Mouse (Mus musculus): ENCODE results near the gene Tcf7l1.

Tcf7l1 gene

DNA sequence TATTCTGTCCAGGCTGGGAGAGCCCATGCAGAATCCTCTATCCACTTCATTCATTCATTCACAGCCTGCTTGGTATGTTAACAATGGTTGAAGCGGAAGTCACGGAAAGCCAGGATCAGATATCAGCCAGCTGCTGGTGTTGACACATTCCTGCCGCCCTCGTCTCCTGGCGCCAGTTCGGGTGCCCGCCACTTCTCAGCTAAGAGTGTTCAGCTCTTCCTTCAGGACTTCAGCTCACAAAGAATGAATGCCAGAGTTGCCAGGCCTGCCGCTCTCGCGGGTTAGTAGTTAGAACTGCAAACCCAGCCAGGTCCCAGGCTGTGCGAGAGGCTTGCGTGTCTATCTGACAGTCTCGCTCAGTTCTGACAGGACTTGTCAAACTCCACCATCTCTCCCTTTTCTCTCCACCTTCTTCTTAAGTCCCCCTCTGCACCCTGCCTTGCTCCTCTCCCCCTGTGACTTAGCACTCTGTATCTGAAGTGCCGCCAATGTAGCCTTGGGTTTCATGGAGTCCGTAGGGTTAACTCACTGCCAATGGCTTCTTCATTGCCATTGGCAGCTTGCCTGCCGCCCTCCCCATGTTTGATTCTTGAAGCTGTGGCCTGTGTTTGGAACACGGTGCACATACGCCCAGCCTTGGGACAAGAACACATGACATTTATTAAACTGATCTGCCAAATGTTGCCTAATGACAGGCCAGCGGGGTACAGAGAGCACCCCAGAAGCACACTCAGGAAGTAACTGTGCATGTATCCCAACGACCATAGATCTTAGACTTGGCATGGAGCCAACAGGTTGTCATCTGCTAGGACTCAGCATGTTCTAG lies 48.2 kb downstream of the Tcf7l1 start:
- POLR2A ChIA-PET, result interaction anchor here in 3 of 4 experiments (0.5 to 2.5 kb wide), 33 partner anchors 8 to 117 kb away, joined by 3 to 21 read pairs (median 5); no protein-coding TSS in a partner anchor
- CTCF ChIA-PET, result interaction anchor here in 3 of 4 experiments (0.6 to 1.5 kb wide), 8 partner anchors 11 to 93 kb away, joined by 3 to 5 read pairs (median 4); no protein-coding TSS in a partner anchor

DNA sequence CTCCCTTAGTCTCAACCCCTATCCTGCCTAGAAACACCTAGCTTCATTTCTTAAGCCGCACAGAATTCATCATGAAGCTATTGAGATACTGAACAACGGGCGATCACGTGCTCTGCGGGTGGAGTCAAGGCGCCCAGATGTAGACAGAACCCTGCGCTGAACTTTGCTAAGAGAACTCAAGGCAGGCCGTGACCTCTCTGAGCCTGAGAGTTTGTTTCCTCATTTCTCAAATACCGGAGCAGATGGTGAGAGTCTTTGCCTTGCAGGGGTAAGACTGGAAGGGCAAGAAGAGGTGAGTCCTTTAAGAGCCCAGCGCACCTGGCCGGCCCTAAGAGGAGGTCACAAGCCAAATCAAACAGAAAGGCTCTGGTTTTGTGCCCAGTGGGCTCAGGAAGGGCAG lies 52.2 kb downstream of the Tcf7l1 start:
- ChIA-PET CTCF (interaction anchor here in 1 of 4 experiments (0.8 to 1.0 kb wide), 3 partner anchors 8 to 58 kb away, joined by 3 to 7 read pairs (median 3); no protein-coding TSS in a partner anchor), POLR2A (interaction anchor here in 3 of 4 experiments (0.6 to 3.2 kb wide), 39 partner anchors 9 to 138 kb away, joined by 3 to 14 read pairs (median 4); partner anchors contain the start of gene Tcf7l1 (in 3 of the 3))

DNA sequence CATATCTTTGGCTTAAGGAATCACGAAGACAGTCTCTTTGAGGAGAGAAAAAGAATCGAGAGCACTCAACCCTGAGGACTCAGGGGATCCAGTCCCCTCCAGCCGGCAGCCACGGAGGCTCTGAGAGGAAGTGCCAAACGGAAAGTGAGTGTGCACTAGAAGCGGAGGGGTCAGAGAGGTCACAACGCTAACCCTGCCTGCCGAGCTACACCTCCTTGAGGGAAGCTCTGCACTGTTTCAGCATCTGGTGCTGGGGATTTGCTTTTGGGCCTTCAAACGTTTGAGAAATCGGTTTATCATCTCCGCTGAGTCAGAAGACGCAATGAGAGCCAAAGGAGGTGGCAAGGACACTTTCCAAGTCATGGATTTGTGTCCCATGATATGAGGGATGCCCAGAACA lies 53.8 kb downstream of the Tcf7l1 start:
- POLR2A ChIA-PET, result interaction anchor here in 3 of 4 experiments (0.6 to 2.5 kb wide), 7 partner anchors 10 to 387 kb away, joined by 3 to 8 read pairs (median 3); partner anchors contain the start of gene Tcf7l1 (in 1 of the 3)
- CTCF ChIA-PET, result interaction anchor here in 1 of 4 experiments (0.6 kb wide), 1 partner anchor 90 kb away, joined by 4 read pairs; no protein-coding TSS in a partner anchor

DNA sequence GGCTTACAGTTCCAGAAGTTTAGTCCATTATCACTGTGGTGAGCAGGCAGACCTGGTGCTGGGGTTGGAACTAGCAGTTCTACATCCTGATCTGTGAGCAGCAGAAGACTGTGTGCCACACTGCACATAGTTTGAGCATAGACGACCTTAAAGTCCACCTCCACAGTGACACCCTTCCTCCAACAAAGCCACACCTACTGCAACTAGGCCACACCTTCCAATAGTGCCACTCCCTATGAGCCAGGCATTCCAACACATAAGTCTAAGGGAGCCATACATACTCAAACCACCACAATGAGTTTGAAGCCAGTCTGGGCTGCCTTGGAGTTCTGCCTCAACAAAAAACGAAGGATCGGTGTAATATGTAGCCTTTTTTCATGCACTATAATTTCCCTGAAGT lies 55.7 kb downstream of the Tcf7l1 start:
- ChIA-PET POLR2A (no interaction called here), CTCF (no interaction called here)

DNA sequence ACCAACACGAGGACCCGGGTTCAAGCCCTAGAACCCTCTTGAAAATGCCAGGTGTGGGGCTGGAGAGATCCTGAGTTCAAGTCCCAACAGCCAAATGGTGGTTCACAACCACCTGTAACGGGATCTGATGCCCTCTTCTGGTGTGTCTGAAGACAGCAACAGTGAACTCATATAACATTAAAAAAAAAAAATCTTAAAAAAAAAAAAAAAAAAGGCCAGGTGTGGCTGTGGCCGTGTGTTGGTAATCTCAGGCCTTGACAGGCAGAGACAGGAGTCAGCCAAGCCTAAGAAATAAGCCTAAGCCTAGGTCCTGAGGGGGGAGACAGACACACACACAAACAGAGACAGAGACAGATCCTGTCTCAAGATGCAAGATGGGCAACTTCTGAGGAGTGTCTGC lies 56.9 kb downstream of the Tcf7l1 start:
- ChIA-PET POLR2A (interaction anchor here in 3 of 4 experiments (0.6 to 1.2 kb wide), 6 partner anchors 17 to 65 kb away, joined by 3 to 4 read pairs (median 3); partner anchors contain the start of gene Tcf7l1 (in 1 of the 3)), CTCF (interaction anchor here in 1 of 4 experiments (0.6 kb wide), 1 partner anchor 20 kb away, joined by 3 read pairs; no protein-coding TSS in a partner anchor)

DNA sequence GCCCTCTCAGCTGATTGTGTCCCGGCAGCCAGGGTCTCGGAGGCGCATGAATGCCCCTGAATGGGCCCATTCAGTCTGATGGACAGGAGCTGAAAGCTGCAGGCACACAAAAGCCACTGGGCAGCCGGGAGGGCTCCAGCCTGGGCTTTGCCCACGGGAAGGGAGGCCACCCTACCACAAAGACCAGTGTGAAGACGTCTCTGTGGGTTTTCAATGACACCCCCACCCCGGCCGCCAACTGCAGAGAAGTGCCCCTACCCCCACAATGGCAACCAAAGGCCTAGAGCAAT lies 58.5 kb downstream of the Tcf7l1 start:
- ChIA-PET CTCF (interaction anchor here in 2 of 4 experiments (0.5 to 2.0 kb wide), 2 partner anchors 8 to 64 kb away, joined by 3 to 10 read pairs; no protein-coding TSS in a partner anchor), POLR2A (interaction anchor here in 3 of 4 experiments (0.7 to 2.0 kb wide), 8 partner anchors 10 to 132 kb away, joined by 3 to 6 read pairs (median 4); partner anchors contain the start of genes Elmod3 (in 1 of the 3) and Retsat (in 1 of the 3))

DNA sequence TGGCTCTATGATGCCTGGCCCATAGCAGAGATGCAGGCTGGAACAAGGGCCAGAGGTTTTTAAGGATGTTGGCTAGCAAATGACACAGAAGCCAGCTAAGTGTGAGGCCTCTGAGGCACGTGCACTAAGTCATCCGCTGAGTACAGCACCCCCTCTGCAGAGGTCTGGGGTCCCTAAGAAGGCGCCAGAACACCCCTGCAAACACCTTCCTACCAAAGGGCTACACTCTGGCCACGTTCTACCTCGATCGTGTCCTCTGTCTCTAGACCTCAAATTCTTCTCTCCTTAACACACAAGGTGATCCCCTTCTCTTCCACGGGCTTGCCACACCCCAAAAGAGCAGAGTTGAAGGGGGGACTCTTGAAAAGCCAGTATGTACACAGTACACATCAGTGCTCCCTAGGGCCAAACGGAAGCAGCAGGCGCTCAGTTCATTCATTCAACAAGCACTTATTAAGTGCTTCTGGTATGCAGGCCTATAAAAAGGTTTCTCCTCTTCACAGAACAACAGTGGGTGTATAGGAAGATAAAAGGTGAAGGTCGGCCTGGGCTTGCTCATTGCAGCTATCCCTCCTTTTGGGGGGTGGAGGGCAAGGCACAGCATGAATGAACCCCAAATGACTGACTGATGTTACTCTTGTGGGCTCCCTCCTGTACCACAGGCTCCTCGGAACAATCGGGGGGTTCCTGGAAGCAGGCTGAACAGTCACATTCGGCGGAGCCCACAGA lies 59.1 kb downstream of the Tcf7l1 start:
- POLR2A ChIA-PET, result interaction anchor here (0.5 to 2.9 kb wide), 23 partner anchors 9 to 188 kb away, joined by 3 to 14 read pairs (median 4); partner anchors contain the start of genes Elmod3 (in 1 of the 4), Retsat (in 1 of the 4) and Tcf7l1 (in 1 of the 4)
- CTCF ChIA-PET, result interaction anchor here in 3 of 4 experiments (1.0 to 2.0 kb wide), 3 partner anchors 36 to 63 kb away, joined by 3 to 10 read pairs (median 3); no protein-coding TSS in a partner anchor

DNA sequence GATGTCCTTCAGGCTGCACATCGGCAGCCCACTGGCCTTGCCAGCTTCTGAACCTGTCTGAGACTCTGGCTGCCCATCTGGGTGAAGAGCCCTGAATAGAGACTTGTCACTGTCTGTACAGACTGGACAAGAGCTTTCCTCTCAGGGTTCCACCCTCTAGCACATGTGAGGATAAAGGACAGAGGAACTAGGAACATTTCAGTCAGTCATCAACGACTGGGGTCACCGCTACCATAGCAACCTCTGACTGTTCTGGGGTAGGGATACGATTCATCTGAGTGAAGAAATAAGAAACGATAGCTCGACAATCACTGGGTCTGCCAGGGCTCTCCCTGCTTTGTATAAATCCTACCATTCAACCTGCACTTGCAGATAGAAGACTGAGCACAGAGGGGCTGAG lies 61.2 kb downstream of the Tcf7l1 start:
- CTCF ChIA-PET, result interaction anchor here (0.6 to 1.1 kb wide), 4 partner anchors 9 to 187 kb away, joined by 3 to 7 read pairs (median 5); no protein-coding TSS in a partner anchor
- POLR2A ChIA-PET, result interaction anchor here in 3 of 4 experiments (0.6 to 2.9 kb wide), 12 partner anchors 9 to 111 kb away, joined by 3 to 14 read pairs (median 6); partner anchors contain the start of genes Tcf7l1 (in 1 of the 3) and Tgoln1 (in 1 of the 3)

DNA sequence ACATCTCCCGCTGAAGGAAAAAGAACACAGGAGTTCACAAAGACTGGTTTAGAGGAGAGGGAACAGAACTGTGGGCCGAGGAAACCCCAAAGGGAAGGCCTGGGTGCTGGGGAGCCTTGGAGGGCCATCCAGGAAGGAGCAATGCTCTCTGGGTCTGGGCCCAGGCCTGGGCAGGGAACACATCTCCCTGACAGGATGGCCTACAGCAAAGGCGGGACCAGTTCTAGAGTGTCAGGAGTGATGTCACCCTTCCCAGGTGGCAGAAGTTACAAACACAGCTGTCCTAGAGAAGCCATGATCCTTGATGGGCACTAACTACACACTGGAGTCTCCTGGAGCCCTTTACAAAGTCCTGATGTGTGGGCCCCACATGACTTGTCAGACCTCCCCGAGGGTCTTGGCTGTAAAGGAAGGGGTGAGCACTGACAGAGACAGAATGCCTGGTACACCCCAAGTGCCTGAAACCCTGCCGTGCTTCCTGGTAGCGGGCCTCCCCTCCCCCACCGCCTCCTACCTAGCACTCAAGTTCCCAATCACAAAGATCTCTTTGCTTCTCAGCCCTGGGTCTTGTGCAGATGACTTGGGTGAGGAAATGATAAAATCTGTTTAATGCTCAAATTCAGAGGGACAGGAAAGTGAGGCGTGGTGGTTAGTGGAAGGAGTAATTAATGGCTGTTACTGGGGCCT lies 64.4 kb downstream of the Tcf7l1 start:
- CTCF ChIA-PET, result interaction anchor here (0.6 to 1.4 kb wide), 8 partner anchors 13 to 395 kb away, joined by 3 to 4 read pairs (median 3); no protein-coding TSS in a partner anchor
- POLR2A ChIA-PET, result interaction anchor here in 3 of 4 experiments (0.6 to 2.6 kb wide), 16 partner anchors 9 to 294 kb away, joined by 3 to 8 read pairs (median 4); partner anchors contain the start of genes Elmod3 (in 1 of the 3), Retsat (in 1 of the 3) and Tgoln1 (in 1 of the 3)

DNA sequence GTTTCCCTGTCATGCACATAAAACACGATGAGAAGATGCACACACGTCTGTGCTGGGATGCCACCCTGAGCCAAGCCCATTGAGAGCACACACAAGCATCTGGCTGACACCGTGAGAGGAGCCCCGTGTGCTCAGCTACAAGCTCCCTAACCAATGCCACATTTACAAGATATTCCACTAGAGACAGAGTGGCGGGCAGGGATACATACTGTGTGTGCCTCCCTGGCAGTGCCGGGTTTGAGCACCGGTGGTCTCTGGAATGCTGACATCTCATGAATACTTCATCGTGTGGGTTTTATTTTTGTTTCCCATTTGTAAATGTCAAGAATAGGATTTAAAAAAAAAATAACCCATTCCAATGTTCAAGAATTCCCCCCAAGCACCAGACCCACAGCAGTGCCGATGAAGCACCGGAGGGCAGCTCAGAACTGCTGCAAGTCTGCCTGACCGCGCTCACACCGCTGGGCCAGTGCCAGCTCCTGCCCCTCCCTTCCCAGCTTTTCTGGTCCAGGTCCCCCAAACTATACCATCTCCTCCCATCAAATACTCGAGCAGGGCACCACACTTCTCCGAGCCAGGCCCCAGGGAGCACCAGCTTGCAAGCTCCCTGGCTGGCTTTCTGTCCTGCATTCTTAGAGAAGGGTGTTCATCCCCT lies 65.2 kb downstream of the Tcf7l1 start:
- ChIA-PET POLR2A (interaction anchor here in 3 of 4 experiments (0.5 to 2.6 kb wide), 16 partner anchors 12 to 294 kb away, joined by 3 to 8 read pairs (median 4); partner anchors contain the start of genes Mat2a (in 1 of the 3) and Tgoln1 (in 1 of the 3)), CTCF (interaction anchor here (0.6 to 1.4 kb wide), 8 partner anchors 27 to 284 kb away, joined by 3 to 4 read pairs (median 3); no protein-coding TSS in a partner anchor)

DNA sequence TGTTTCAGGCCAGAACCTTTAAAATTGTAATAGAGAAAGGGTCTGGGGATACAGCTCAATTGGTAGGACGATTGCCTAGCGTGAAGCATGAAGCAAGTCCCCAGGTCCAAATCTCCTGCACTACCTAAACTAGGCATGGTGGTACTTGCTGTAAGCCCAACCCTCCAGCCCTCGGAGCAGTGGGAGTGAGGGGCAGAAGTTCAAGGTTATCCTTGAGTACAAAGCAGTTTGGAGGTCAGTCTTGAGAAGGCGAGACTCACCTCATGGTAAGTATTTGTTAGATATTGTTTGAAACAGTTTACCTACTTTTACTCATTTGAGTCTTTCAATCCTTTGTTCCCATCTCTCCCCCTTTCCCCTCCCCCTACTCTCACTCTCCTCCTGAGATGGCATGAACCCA lies 65.9 kb downstream of the Tcf7l1 start:
- POLR2A ChIA-PET, result interaction anchor here in 3 of 4 experiments (0.5 to 2.6 kb wide), 12 partner anchors 11 to 127 kb away, joined by 3 to 8 read pairs (median 3); no protein-coding TSS in a partner anchor
- CTCF ChIA-PET, result interaction anchor here in 3 of 4 experiments (0.6 to 1.4 kb wide), 5 partner anchors 27 to 285 kb away, joined by 3 read pairs; no protein-coding TSS in a partner anchor

DNA sequence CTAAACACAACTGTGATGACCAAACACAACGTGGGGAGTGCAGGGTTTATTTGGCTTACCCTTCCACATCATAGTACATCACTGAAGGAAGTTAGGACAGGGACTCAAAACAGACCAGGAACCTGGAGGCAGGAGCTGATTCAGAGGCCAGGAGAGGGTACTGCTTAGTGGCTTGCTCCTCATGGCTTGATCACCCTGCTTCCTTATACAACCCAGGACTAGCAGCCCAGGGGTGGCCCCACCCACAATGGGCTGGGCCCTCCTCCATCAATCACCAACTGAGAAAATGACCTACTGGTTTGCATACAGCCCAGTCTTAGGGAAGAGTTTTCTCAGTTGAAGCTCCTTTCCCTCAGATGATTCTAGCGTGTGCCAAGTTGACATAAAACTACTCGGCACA lies 68.2 kb downstream of the Tcf7l1 start:
- POLR2A ChIA-PET, result interaction anchor here in 2 of 4 experiments (0.7 to 2.0 kb wide), 12 partner anchors 9 to 162 kb away, joined by 3 to 15 read pairs (median 3); no protein-coding TSS in a partner anchor
- CTCF ChIA-PET, result interaction anchor here in 1 of 4 experiments (0.6 to 1.2 kb wide), 2 partner anchors 54 to 736 kb away, joined by 3 to 4 read pairs; no protein-coding TSS in a partner anchor

DNA sequence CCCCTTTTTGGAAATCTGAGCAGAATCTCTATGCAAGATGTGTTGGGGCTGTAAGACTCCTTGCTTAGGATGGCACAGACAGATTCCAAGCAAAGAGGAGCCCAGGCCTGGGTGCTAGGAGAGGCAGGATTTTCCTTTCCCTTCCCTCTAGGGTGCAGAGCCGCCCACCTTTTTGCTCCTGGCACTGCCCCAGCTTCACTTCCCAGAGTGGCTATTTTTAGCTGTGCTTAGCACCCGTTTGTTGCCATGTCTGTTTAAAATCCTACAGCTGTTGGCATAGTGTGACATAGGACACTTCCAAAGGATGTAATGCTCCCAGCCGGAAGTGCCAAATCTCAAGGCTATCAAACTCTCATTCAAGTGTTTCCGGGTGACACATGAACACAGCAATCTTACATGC lies 74.3 kb downstream of the Tcf7l1 start:
- ChIA-PET CTCF (interaction anchor here in 1 of 4 experiments (0.7 to 1.1 kb wide), 3 partner anchors 44 to 518 kb away, joined by 3 read pairs; partner anchors contain the start of gene Tcf7l1), POLR2A (interaction anchor here in 2 of 4 experiments (1.7 to 2.0 kb wide), 2 partner anchors 10 to 37 kb away, joined by 3 to 4 read pairs; no protein-coding TSS in a partner anchor)

DNA sequence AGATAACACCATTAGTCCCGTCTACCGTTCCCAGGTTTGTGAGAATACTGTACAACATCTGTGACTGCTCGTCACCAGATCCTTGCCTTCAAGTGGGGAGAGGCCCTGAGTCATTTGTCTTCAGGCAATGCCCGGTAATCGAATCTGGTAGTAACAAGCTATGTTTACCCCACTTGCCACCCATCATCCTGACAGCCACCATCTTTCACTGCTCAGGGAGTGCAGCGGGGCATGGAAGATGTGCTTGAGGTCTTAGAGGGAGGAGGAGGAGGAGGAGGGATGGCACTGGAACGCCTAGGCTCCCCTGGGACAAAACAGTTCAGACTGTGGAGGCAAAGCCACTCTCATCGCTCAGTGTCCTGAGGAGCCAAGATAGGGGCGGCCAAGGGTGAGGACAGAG lies 74.8 kb downstream of the Tcf7l1 start:
- ChIA-PET CTCF (interaction anchor here in 2 of 4 experiments (0.6 to 1.1 kb wide), 3 partner anchors 44 to 315 kb away, joined by 3 to 5 read pairs (median 3); partner anchors contain the start of gene Tcf7l1 (in 1 of the 2)), POLR2A (interaction anchor here in 2 of 4 experiments (0.6 to 2.3 kb wide), 5 partner anchors 11 to 73 kb away, joined by 3 to 6 read pairs (median 3); no protein-coding TSS in a partner anchor)

DNA sequence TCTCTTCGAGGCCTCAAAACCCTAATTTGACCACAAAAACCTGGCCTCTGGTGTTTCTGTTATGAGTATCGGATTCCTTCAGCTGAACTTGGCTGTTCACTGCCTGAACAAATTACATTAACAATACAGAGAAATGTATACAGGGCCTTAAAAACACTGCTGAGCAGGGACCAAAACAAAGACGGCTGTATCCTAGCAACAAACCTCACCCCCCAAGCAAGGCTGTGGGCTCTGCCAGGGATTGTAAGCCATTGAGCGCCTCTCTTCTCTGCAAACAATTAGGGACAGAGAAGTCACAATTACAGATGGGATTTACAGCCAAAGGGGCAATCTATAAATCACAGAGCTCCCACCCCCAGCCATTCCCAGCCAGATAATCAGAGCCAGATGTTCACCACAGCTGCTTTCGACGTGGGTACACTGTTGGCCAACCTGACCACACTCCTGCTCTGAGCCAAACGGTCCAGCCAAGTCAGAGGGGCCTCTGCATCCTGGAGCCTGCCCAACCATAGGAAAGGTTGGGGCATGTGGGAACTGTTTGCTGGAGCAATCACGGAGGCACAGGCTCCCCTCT lies 77.5 kb downstream of the Tcf7l1 start:
- ChIA-PET CTCF (interaction anchor here in 3 of 4 experiments (0.5 to 1.5 kb wide), 3 partner anchors 13 to 1456 kb away, joined by 3 to 8 read pairs (median 6); no protein-coding TSS in a partner anchor), POLR2A (interaction anchor here in 3 of 4 experiments (0.6 to 3.3 kb wide), 24 partner anchors 10 to 87 kb away, joined by 3 to 15 read pairs (median 4); partner anchors contain the start of gene Tcf7l1 (in 1 of the 3))

Measured in embryonic stem cell, embryonic (primary cell).